Mouse (Mus musculus) adrenal gland, postnatal 25 days (tissue): ENCODE data around the gene Olfr1306. TPM values are rescaled to one million over a fixed set of nuclear protein-coding genes. Genes with fewer than 3 reads are reported as not detected.

Experiments
- DNase-seq: peaks from one replicate; pipeline ENCODE4 v3.0.0; 2021; ENCODE audit warnings: mixed read lengths
- long read RNA-seq: library from polyadenylated mRNA; stranded (forward); transcript quantifications from one replicate; pipeline ENCODE4 v2.0.0, GENCODE M21; 2021
- total RNA-seq: library from RNA; stranded (reverse); gene quantifications from 2 replicates; pipeline ENCODE4 v1.2.3, GENCODE M21; 2021

Olfr1306 gene
- total RNA-seq, result not detected in 2 replicates
- long read RNA-seq, result 0 reads

GRCm38 (mm10) chr2:111916171-111916570 is at the start of gene Olfr1306:
Gene Olfr1306 (minus strand): TSS chr2:111916271.
- no peak for DNase-seq

- DNase-seq, result no peak
Measured at GRCm38 (mm10) chr2:111964844-111965243, 48.8 kb upstream of the Olfr1306 start, which contains the start of gene Olfr1308. Gene Olfr1308 (minus strand): TSS chr2:111964944.

- DNase-seq, result no peak
Measured at GRCm38 (mm10) chr2:111949340-111949739, 33.3 kb upstream of the Olfr1306 start, which contains the start of gene Olfr1307. Gene Olfr1307 (minus strand): TSS chr2:111949440.

GRCm38 (mm10) chr2:111877049-111877448 is 39.0 kb downstream of the Olfr1306 start, which contains the start of gene Olfr1305:
Gene Olfr1305 (minus strand): TSS chr2:111877149.
- DNase-seq, result no peak

Other genes with a start within 250 kb of the Olfr1306 start
- not detected in 2 replicates for gene Olfr1301, start 165.3 kb downstream of the Olfr1306 start, total RNA-seq
- gene Olfr1302, start 138.8 kb downstream of the Olfr1306 start, total RNA-seq, result not detected in 2 replicates
- gene Olfr1303, start 95.9 kb downstream of the Olfr1306 start, total RNA-seq, result not detected in 2 replicates
- not detected in 2 replicates for gene Olfr1305, start 39.1 kb downstream of the Olfr1306 start, total RNA-seq
- not detected in 2 replicates for gene Olfr1307, start 33.2 kb upstream of the Olfr1306 start, total RNA-seq
- not detected in 2 replicates for gene Olfr1308, start 48.7 kb upstream of the Olfr1306 start, total RNA-seq
- not detected in 2 replicates for gene Olfr1309, start 74.0 kb upstream of the Olfr1306 start, total RNA-seq
- not detected in 2 replicates for gene Olfr1310, start 96.4 kb upstream of the Olfr1306 start, total RNA-seq
- gene Olfr1311, start 108.1 kb upstream of the Olfr1306 start, total RNA-seq, result not detected in 2 replicates
- not detected in 2 replicates for gene Olfr1312, start 134.0 kb upstream of the Olfr1306 start, total RNA-seq
- not detected in 2 replicates for gene Olfr1313, start 161.6 kb upstream of the Olfr1306 start, total RNA-seq
- gene Olfr1314, start 180.5 kb upstream of the Olfr1306 start, total RNA-seq, result not detected in 2 replicates
- gene Olfr1315-ps1, start 199.2 kb upstream of the Olfr1306 start, total RNA-seq, result not detected in 2 replicates
- not detected in 2 replicates for gene Olfr1316, start 218.7 kb upstream of the Olfr1306 start, total RNA-seq
- not detected in 2 replicates for gene Olfr1317, start 224.1 kb upstream of the Olfr1306 start, total RNA-seq
- not detected in 2 replicates for gene Olfr1318, start 237.9 kb upstream of the Olfr1306 start, total RNA-seq